Mouse (Mus musculus): ENCODE results near the gene Car4. TPM values are rescaled to one million over a fixed set of nuclear protein-coding genes. Genes with fewer than 3 reads are reported as not detected.
A peak's percentile ranks its signal among the peaks of the same experiment; 100 is the strongest.

The Car4 gene
- polyA plus RNA-seq, 1 experiment from 2014 or later = 7.1 TPM

DNA sequence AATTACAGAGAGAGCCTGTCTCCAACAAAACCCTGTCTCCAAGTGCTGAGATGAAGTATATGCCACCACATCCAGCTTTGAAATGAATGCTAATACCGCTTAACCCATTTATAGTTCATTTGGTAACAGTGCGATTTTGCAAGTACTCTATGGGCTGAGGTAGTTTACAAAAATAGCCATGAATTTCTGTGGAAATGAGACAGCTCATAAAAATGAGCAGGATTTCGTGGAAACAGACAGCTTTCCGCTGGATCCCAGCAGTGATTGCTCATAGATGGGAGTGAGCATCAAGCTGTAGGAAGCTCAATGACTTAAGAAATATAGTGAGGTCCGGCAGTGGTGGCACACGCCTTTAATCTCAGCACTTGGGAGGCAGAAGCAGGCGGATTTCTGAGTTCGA, 36.6 kb upstream of the Car4 start:
- Histone ChIP-seq H3K4me3 (ENCODE audit: low read length) (no peak overlapping the region), H3K9me3 (ENCODE audit: control insufficient read depth, low read length) (no peaks in the 10 kb centered on the region), H3K27ac (ENCODE audit: low read depth, low read length) (no peak overlapping the region), H3K4me2 (ENCODE audit: low read length) (no peak overlapping the region), H3K4me1 (ENCODE audit: control insufficient read depth, insufficient read depth, low read depth, low read length) (peaks cover 5% of the 10 kb centered on the region), H3K27me3 (replicated peaks; ENCODE audit: control insufficient read depth, insufficient read depth, low read length) (no peaks in the 10 kb centered on the region), H3K36me3 (ENCODE audit: control insufficient read depth, insufficient read depth, low read length) (no peaks in the 10 kb centered on the region), H3K9ac (ENCODE audit: low read depth, low read length) (no peak overlapping the region)
- no peak for ATAC-seq
- WGBS = 89% methylated on average over 8 of the region's 8 CpGs

DNA sequence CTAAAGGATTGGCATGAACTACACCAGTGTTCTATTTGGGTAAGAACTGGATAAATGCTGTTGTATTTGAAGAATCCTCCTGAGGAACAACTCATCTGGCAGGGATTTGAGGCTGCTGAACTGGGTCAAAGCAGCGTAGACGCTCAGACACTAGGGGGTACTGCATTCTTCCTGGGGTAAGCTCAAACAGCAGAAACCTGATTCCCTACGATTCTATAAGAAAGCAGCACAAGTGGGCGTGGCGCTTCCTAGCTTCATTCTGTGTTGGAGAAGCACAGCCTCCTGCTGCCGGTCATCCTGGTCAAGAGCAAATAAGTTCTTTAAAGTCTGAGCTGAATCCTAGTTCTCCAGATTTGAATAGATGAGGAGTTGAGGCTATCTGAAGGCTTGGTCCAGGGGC, 25.3 kb upstream of the Car4 start:
- Histone ChIP-seq H3K27me3 (replicated peaks; ENCODE audit: control insufficient read depth, insufficient read depth, low read length) (peaks cover 3% of the 10 kb centered on the region; the same call in 1 of the 2 replicates), H3K9ac (ENCODE audit: low read depth, low read length) (no peak overlapping the region), H3K4me2 (ENCODE audit: low read length) (no peak overlapping the region), H3K4me3 (ENCODE audit: low read length) (no peak overlapping the region), H3K27ac (ENCODE audit: low read depth, low read length) (no peak overlapping the region), H3K36me3 (ENCODE audit: control insufficient read depth, insufficient read depth, low read length) (no peaks in the 10 kb centered on the region), H3K4me1 (ENCODE audit: control insufficient read depth, insufficient read depth, low read depth, low read length) (no peaks in the 10 kb centered on the region), H3K9me3 (ENCODE audit: control insufficient read depth, low read length) (no peaks in the 10 kb centered on the region)
- 15% methylated on average over 6 of the region's 6 CpGs for WGBS
- ATAC-seq = no peak

DNA sequence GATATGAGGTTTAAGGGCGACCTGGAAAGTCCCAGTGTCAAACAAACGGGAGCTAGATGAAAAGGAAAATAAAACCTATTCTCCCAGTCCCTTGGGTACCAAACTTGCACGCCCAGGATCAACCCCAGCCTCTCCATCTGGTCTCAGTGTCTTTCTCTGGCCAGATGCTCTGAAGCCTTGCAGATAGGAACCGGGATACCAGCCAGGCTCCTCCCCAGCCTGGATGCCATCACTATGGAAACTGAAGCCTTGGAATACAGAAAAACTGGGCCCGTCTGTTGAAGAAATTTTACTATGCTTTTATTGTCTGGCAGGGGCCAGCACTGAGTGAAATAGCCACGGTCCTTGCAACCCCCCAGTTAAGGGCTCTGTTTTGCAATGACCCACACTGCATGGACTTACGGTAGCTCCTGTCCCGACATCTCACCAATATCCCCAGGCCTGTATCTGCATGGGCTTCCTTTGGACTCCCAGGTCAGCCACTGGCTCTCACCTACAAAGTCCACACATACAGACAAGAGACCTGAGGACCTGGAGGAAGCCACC, 18.0 kb upstream of the Car4 start:
- no peaks in the 10 kb centered on the region for H3K9me3 ChIP-seq (ENCODE audit: control insufficient read depth, low read length)
- 35% methylated on average over 8 of the region's 8 CpGs for WGBS
- H3K36me3 ChIP-seq (ENCODE audit: control insufficient read depth, insufficient read depth, low read length) = no peaks in the 10 kb centered on the region
- H3K27ac ChIP-seq (ENCODE audit: low read depth, low read length) = no peak overlapping the region
- peak; percentile 70 for ATAC-seq
- no peak overlapping the region for H3K4me2 ChIP-seq (ENCODE audit: low read length)
- no peak overlapping the region for H3K4me3 ChIP-seq (ENCODE audit: low read length)
- peaks cover 9% of the 10 kb centered on the region; the same call in 1 of the 2 replicates for H3K4me1 ChIP-seq (ENCODE audit: control insufficient read depth, insufficient read depth, low read depth, low read length)
- H3K9ac ChIP-seq (ENCODE audit: low read depth, low read length) = no peak overlapping the region
- H3K27me3 ChIP-seq (replicated peaks; ENCODE audit: control insufficient read depth, insufficient read depth, low read length) = peaks cover 3% of the 10 kb centered on the region; the same call in 1 of the 2 replicates

DNA sequence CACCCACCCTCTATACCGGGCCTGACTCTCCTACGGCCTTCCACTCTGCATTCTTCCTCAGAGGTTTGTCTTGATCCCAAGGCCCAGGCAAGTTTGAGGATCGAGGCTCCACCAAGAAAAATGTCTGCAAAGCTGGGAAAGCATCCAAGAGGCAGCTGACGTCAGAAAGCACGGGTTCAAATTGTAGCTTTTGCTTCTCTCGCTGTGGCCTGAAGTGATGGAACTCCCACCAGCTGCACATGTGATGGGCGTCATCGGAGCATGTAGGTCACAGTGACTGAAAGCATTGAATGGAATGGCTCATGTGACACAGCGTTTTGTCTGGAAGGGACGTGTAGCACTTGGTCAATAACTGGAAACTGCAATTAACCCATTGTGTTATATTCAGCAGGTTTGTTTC, 17.4 kb upstream of the Car4 start:
- no peak overlapping the region for H3K4me3 ChIP-seq (ENCODE audit: low read length)
- H3K9ac ChIP-seq (ENCODE audit: low read depth, low read length) = no peak overlapping the region
- no peak overlapping the region for H3K4me2 ChIP-seq (ENCODE audit: low read length)
- H3K9me3 ChIP-seq (ENCODE audit: control insufficient read depth, low read length) = no peaks in the 10 kb centered on the region
- WGBS = 50% methylated on average over 10 of the region's 10 CpGs
- peaks cover 3% of the 10 kb centered on the region; the same call in 1 of the 2 replicates for H3K27me3 ChIP-seq (replicated peaks; ENCODE audit: control insufficient read depth, insufficient read depth, low read length)
- no peaks in the 10 kb centered on the region for H3K36me3 ChIP-seq (ENCODE audit: control insufficient read depth, insufficient read depth, low read length)
- no peak overlapping the region for H3K27ac ChIP-seq (ENCODE audit: low read depth, low read length)
- ATAC-seq = no peak
- H3K4me1 ChIP-seq (ENCODE audit: control insufficient read depth, insufficient read depth, low read depth, low read length) = peaks cover 9% of the 10 kb centered on the region; the same call in 1 of the 2 replicates

DNA sequence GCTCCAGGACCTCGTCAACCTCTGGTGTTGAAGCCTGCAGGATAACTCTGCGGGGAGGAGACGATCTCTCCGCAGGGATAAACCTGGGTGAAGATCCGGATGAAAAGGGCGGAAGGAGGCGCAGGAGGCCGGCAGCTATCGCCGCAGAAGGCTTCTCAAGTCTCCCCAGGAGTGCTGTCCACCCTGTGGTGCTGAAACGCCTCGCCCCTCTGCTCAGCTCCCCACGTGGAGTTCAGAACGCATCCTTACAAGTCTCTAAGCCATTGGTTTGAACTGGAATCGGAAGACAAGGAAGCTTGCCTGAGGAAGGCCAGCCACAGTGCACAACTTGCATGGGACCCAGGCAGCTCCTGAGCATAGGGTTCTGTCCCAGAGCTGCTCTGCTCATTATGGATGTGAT, 13.6 kb upstream of the Car4 start:
- Histone ChIP-seq H3K9me3 (ENCODE audit: control insufficient read depth, low read length) (no peaks in the 10 kb centered on the region), H3K4me2 (ENCODE audit: low read length) (peak overlapping the region; percentile 40), H3K4me3 (ENCODE audit: low read length) (peak overlapping the region; percentile 13; the same call in 1 of the 2 replicates), H3K36me3 (ENCODE audit: control insufficient read depth, insufficient read depth, low read length) (no peaks in the 10 kb centered on the region), H3K27ac (ENCODE audit: low read depth, low read length) (no peak overlapping the region), H3K27me3 (replicated peaks; ENCODE audit: control insufficient read depth, insufficient read depth, low read length) (peaks cover 3% of the 10 kb centered on the region; the same call in 1 of the 2 replicates), H3K9ac (ENCODE audit: low read depth, low read length) (no peak overlapping the region), H3K4me1 (ENCODE audit: control insufficient read depth, insufficient read depth, low read depth, low read length) (peaks cover 9% of the 10 kb centered on the region; the same call in 1 of the 2 replicates)
- ATAC-seq = no peak
- under 1% methylated on average over 15 of the region's 15 CpGs for WGBS

DNA sequence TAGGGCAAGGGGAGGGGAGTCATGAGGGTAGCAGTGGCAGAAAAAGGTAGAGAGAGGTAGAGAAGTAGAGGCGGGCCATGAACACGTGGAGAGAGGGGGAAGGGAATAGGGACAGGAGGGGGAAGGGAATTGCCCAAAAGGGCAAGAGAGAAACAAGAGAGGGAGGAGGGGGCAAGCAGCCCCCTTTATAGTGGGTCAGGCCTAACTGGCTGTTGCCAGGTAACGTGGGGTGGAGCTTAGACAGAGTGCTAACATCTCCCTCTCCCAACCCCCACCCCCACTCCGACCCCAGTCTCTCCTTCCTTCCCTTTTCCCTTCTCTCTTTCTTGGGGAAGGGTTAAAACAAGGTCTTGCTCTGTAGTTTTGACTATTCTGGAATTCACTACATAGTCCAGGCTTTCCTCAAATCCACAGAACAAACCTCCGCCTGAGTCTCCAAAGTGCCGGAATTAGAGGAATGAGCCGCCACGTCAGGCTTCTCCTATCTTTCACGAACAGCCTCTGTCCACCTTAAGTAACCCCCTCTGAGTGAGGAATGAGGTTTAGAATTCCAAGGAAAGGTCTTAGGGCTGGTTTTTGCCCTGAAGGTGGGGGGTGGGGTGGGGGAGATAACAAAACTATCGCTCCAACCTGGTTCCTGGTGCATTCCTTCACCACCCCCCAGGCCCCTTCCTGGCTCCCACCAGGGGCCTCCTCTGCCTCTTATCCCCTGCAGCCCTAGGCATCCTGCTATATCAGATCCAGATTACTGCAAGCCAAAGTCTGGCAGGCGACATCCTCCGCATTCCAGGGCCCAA, 12.7 kb upstream of the Car4 start:
- Histone ChIP-seq H3K27ac (ENCODE audit: low read depth, low read length) (no peak overlapping the region), H3K4me2 (ENCODE audit: low read length) (no peak overlapping the region), H3K9me3 (ENCODE audit: control insufficient read depth, low read length) (no peaks in the 10 kb centered on the region), H3K27me3 (replicated peaks; ENCODE audit: control insufficient read depth, insufficient read depth, low read length) (peaks cover 3% of the 10 kb centered on the region; the same call in 1 of the 2 replicates), H3K9ac (ENCODE audit: low read depth, low read length) (no peak overlapping the region), H3K36me3 (ENCODE audit: control insufficient read depth, insufficient read depth, low read length) (no peaks in the 10 kb centered on the region), H3K4me3 (ENCODE audit: low read length) (no peak overlapping the region), H3K4me1 (ENCODE audit: control insufficient read depth, insufficient read depth, low read depth, low read length) (peaks cover 5% of the 10 kb centered on the region; the same call in 1 of the 2 replicates)
- ATAC-seq = no peak
- WGBS = 8% methylated on average over 12 of the region's 12 CpGs

DNA sequence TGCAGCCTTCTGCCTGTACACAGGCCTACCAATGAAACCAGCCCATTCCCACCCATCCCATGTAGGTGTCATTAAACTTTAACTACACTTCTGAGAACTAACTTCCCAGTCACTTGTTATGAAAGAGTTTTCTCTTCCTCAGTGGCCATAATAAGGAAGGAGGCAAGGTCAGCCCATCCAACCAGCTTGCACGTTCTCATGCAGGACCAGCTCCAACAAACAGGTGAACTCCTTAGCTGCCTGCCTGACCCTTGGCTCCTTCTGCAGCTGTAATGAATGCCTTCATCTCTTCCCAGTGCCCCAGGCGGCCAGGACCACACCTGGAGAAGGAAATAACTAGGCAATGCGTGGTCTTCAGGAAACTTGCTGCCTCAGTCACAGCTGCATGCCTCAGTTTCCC, 11.7 kb upstream of the Car4 start:
- peaks cover 3% of the 10 kb centered on the region; the same call in 1 of the 2 replicates for H3K27me3 ChIP-seq (replicated peaks; ENCODE audit: control insufficient read depth, insufficient read depth, low read length)
- H3K4me3 ChIP-seq (ENCODE audit: low read length) = no peak overlapping the region
- no peak for ATAC-seq
- no peak overlapping the region for H3K4me2 ChIP-seq (ENCODE audit: low read length)
- WGBS = 76% methylated on average over 3 of the region's 3 CpGs
- H3K36me3 ChIP-seq (ENCODE audit: control insufficient read depth, insufficient read depth, low read length) = no peaks in the 10 kb centered on the region
- peaks cover 4% of the 10 kb centered on the region; the same call in 1 of the 2 replicates for H3K4me1 ChIP-seq (ENCODE audit: control insufficient read depth, insufficient read depth, low read depth, low read length)
- no peaks in the 10 kb centered on the region for H3K9me3 ChIP-seq (ENCODE audit: control insufficient read depth, low read length)
- no peak overlapping the region for H3K9ac ChIP-seq (ENCODE audit: low read depth, low read length)
- no peak overlapping the region for H3K27ac ChIP-seq (ENCODE audit: low read depth, low read length)

DNA sequence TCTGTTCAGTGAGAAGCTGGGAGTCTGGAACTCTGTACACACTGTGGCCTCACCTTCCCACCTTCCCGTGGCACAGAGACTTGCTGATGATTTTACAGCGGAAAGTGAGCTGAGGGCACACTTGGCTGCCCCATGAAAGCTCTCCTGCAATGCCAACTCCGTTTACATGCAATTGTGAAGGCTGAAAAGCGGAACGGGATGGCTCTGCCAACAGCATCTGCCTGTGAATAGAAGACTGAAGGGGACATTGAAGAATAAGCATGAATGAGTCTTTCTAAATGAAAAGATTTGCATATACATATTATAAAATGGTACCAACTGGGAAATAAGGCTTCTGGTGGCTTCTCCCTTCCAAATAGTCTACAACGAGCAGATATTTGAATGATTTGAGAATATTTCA, 10.4 kb upstream of the Car4 start:
- Histone ChIP-seq H3K36me3 (ENCODE audit: control insufficient read depth, insufficient read depth, low read length) (no peaks in the 10 kb centered on the region), H3K9ac (ENCODE audit: low read depth, low read length) (no peak overlapping the region), H3K4me2 (ENCODE audit: low read length) (no peak overlapping the region), H3K27ac (ENCODE audit: low read depth, low read length) (0 out of 2 replicates have a peak overlapping the region, but pooled peaks have one; percentile 23), H3K4me3 (ENCODE audit: low read length) (no peak overlapping the region), H3K27me3 (replicated peaks; ENCODE audit: control insufficient read depth, insufficient read depth, low read length) (peaks cover 3% of the 10 kb centered on the region; the same call in 1 of the 2 replicates), H3K9me3 (ENCODE audit: control insufficient read depth, low read length) (no peaks in the 10 kb centered on the region), H3K4me1 (ENCODE audit: control insufficient read depth, insufficient read depth, low read depth, low read length) (peaks cover 4% of the 10 kb centered on the region; the same call in 1 of the 2 replicates)
- ATAC-seq = no peak
- WGBS = 38% methylated on average over 6 of the region's 6 CpGs

DNA sequence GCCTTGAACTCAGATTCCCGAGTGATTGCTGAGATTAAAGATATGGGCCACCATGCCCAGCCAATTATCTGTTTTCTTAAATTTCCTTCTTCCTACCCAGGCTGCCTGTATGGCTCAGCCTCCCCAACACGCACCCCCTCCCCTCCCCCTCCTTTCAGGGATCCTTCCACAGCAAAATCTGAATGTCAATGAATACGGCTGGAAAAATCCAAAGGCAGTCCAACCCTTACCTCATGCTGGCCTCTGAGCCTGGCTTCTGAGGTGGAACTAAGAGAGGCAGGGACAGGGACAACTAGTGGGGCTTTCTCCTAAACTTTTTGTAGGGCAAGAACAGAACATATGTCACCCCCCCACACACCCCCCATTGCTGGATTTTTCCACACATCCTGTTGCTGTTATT, 9.5 kb upstream of the Car4 start:
- WGBS = 41% methylated on average over 3 of the region's 3 CpGs
- H3K27me3 ChIP-seq (replicated peaks; ENCODE audit: control insufficient read depth, insufficient read depth, low read length) = peaks cover 3% of the 10 kb centered on the region; the same call in 1 of the 2 replicates
- H3K4me2 ChIP-seq (ENCODE audit: low read length) = no peak overlapping the region
- no peaks in the 10 kb centered on the region for H3K9me3 ChIP-seq (ENCODE audit: control insufficient read depth, low read length)
- H3K4me3 ChIP-seq (ENCODE audit: low read length) = no peak overlapping the region
- H3K9ac ChIP-seq (ENCODE audit: low read depth, low read length) = no peak overlapping the region
- peaks cover 4% of the 10 kb centered on the region; the same call in 1 of the 2 replicates for H3K4me1 ChIP-seq (ENCODE audit: control insufficient read depth, insufficient read depth, low read depth, low read length)
- no peaks in the 10 kb centered on the region for H3K36me3 ChIP-seq (ENCODE audit: control insufficient read depth, insufficient read depth, low read length)
- no peak for ATAC-seq
- no peak overlapping the region for H3K27ac ChIP-seq (ENCODE audit: low read depth, low read length)

All from hindbrain, embryonic 16.5 days (tissue).